Mouse (Mus musculus): ENCODE results near the gene Nckap5. TPM values are rescaled to one million over a fixed set of nuclear protein-coding genes. Genes with fewer than 3 reads are reported as not detected.
A peak's percentile ranks its signal among the peaks of the same experiment; 100 is the strongest.

Gene Nckap5
- total RNA-seq, 2 experiments from 2014 or later = 6.4 to 6.6 TPM

GRCm38 (mm10) chr1:126569611-126570238 is 260.9 kb downstream of the Nckap5 start:
- no peak for DNase-seq

GRCm38 (mm10) chr1:126568520-126569197 is 261.9 kb downstream of the Nckap5 start:
- DNase-seq = peak in 1 of 2 experiments; percentile 48

More at GRCm38 (mm10) chr1:126569611-126570238, 260.9 kb downstream of the Nckap5 start:
- intact Hi-C loops (cut with DNase I) = no loop called here

GRCm38 (mm10) chr1:126565151-126565725 is 265.4 kb downstream of the Nckap5 start:
- no peak for DNase-seq
- intact Hi-C loops (cut with DNase I) = no loop called here

More at GRCm38 (mm10) chr1:126568520-126569197, 261.9 kb downstream of the Nckap5 start:
- intact Hi-C loops (cut with DNase I) = no loop called here

- no peak for DNase-seq
- intact Hi-C loops (cut with DNase I) = no loop called here
Measured at GRCm38 (mm10) chr1:126560931-126561330, 269.7 kb downstream of the Nckap5 start.

- intact Hi-C loops (cut with DNase I) = no loop called here
Measured at GRCm38 (mm10) chr1:126557791-126558294, 272.8 kb downstream of the Nckap5 start.

GRCm38 (mm10) chr1:126547979-126548378 is 282.6 kb downstream of the Nckap5 start:
- intact Hi-C loops (cut with DNase I) = no loop called here
- no peak for DNase-seq

More at GRCm38 (mm10) chr1:126557791-126558294, 272.8 kb downstream of the Nckap5 start:
- DNase-seq = no peak

GRCm38 (mm10) chr1:126544471-126544870 is 286.1 kb downstream of the Nckap5 start:
- no peak for DNase-seq

GRCm38 (mm10) chr1:126537223-126537757 is 293.3 kb downstream of the Nckap5 start:
- DNase-seq = no peak
- intact Hi-C loops (cut with DNase I) = no loop called here

More at GRCm38 (mm10) chr1:126544471-126544870, 286.1 kb downstream of the Nckap5 start:
- intact Hi-C loops (cut with DNase I) = no loop called here

- intact Hi-C loops (cut with DNase I) = no loop called here
- no peak for DNase-seq
Measured at GRCm38 (mm10) chr1:126535527-126535926, 295.1 kb downstream of the Nckap5 start.

- no peak for DNase-seq
- intact Hi-C loops (cut with DNase I) = no loop called here
Measured at GRCm38 (mm10) chr1:126534046-126534445, 296.6 kb downstream of the Nckap5 start.

- intact Hi-C loops (cut with DNase I) = no loop called here
- DNase-seq = no peak
Measured at GRCm38 (mm10) chr1:126528043-126528598, 302.5 kb downstream of the Nckap5 start.

GRCm38 (mm10) chr1:126518067-126518466 is 312.5 kb downstream of the Nckap5 start:
- intact Hi-C loops (cut with DNase I) = no loop called here
- DNase-seq = no peak

GRCm38 (mm10) chr1:126517427-126517826 is 313.2 kb downstream of the Nckap5 start:
- intact Hi-C loops (cut with DNase I) = no loop called here
- DNase-seq = no peak

GRCm38 (mm10) chr1:126515054-126515756 is 315.4 kb downstream of the Nckap5 start:
- intact Hi-C loops (cut with DNase I) = no loop called here
- DNase-seq = no peak

GRCm38 (mm10) chr1:126511835-126512445 is 318.7 kb downstream of the Nckap5 start:
- no peak for DNase-seq
- intact Hi-C loops (cut with DNase I) = no loop called here

GRCm38 (mm10) chr1:126504717-126505116 is 325.9 kb downstream of the Nckap5 start:
- no peak for DNase-seq
- intact Hi-C loops (cut with DNase I) = no loop called here

- intact Hi-C loops (cut with DNase I) = no loop called here
- no peak for DNase-seq
Measured at GRCm38 (mm10) chr1:126502741-126503140, 327.9 kb downstream of the Nckap5 start.

GRCm38 (mm10) chr1:126496722-126497121 is 333.9 kb downstream of the Nckap5 start:
- DNase-seq = no peak
- intact Hi-C loops (cut with DNase I) = no loop called here

GRCm38 (mm10) chr1:126492206-126493071 is 338.2 kb downstream of the Nckap5 start:
- peak; percentile 37 to 42 for DNase-seq
- intact Hi-C loops (cut with DNase I) = loop anchor here (5.0 kb wide), 2 partner anchors 245 to 440 kb away; no protein-coding TSS in a partner anchor
